Mouse (Mus musculus) megakaryocyte, embryonic 14.5 days (primary cell): Measurements from ENCODE around the gene Lbhd2.

ENCODE experiments used
- FLI1 ChIP-seq: IDR thresholded peaks from 2 replicates; pipeline ENCODE4 v1.6.1; 2012; ENCODE audit warnings: low read length, inconsistent platforms, mixed read lengths
- GATA1 ChIP-seq: IDR thresholded peaks from 3 replicates; pipeline ENCODE4 v1.6.1; 2012; ENCODE audit warnings: mixed read lengths, low read length, inconsistent platforms, borderline replicate concordance

- TF ChIP-seq GATA1 (no peak), FLI1 (no peak)
These were observed 5.0 kb upstream of the Lbhd2 start for GRCm38 (mm10) chr12:111401454-111402184.
